Mouse (Mus musculus): Measurements from ENCODE around the gene 2810408A11Rik. TPM values are rescaled to one million over a fixed set of nuclear protein-coding genes. Genes with fewer than 3 reads are reported as not detected.

The 2810408A11Rik gene
- total RNA-seq, 4 experiments from 2014 or later = 0.22 to 1.1 (median 0.57) TPM

DNA sequence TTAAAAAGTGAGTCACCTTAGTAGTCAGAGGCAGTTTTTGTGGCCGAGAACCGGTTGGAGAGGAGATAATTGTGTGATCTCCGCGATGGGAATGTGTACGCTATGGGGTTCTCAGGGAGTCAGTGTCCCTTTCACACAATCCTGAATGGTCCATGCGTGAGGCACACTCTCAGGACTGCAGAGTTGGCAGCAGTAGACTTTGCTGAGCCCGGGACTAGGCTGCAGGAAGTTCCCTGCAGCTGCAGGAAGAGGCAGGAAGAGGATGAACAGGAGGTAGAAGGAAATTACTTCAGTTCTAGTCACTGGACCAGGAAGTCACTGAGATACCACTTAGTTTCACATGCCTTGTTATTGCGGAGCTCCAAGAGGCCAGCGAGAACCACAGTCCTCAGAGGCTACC, 51.7 kb downstream of the 2810408A11Rik start:
- DNase-seq (ENCODE audit: low spot score in 2 of 2) = no peak

DNA sequence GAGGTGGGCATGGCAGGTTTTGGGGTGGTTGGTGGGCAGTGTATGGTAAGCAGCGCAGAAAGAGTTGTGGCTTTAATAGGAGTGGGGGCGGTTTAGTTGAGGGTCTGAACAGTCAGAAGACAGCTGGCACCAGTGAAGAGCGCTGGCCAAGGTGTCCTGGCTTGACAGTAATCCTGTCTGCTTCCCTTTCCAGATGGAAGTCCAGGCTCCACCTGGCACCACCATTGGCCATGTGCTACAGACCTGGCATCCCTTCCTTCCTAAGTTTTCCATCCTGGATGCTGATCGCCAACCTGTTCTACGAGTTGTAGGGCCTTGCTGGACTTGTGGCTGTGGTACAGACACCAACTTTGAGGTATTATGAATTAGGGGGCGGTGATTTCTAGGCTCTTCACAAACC, 52.8 kb downstream of the 2810408A11Rik start:
- no peak for DNase-seq (ENCODE audit: low spot score in 2 of 2)

Small RNAs within 50 kb of the gene (microRNA-seq; reads per million reads assigned to microRNA genes)
- gene Mir6924 = not detected

Other genes starting within 250 kb of the 2810408A11Rik start
- gene Sox15, start 245.7 kb downstream of the 2810408A11Rik start, total RNA-seq (2022) = not detected
- gene Mpdu1, start 238.3 kb downstream of the 2810408A11Rik start, total RNA-seq (2022) = 1 to 10 TPM; 7.3 to 8.8 (median 8.3) TPM
- gene Cd68, start 234.8 kb downstream of the 2810408A11Rik start, total RNA-seq (2022) = 1 to 10 TPM in 3 of 4 experiments, under 1 TPM in 1; 0.73 to 3.7 (median 1.4) TPM
- gene Eif4a1, start 228.6 kb downstream of the 2810408A11Rik start, total RNA-seq (2022) = 100 to 1,000 TPM in 1 of 4 experiments, 10 to 100 TPM in 3; 81.9 to 109 (median 91.5) TPM
- 10 to 100 TPM; 25.7 to 29.4 (median 28.3) TPM for gene Senp3, start 218.9 kb downstream of the 2810408A11Rik start, total RNA-seq (2022)
- under 1 TPM in 3 of 4 experiments, not detected in 1; 0.48 to 0.56 (median 0.54) TPM for gene Tnfsf13, start 215.2 kb downstream of the 2810408A11Rik start, total RNA-seq (2022)
- gene Tnfsf12, start 205.1 kb downstream of the 2810408A11Rik start, total RNA-seq (2022) = 1 to 10 TPM; 6.0 to 9.0 (median 7.1) TPM
- gene Tnfsfm13, start 204.9 kb downstream of the 2810408A11Rik start, total RNA-seq (2022) = 1 to 10 TPM; 1.3 to 1.7 (median 1.6) TPM
- 10 to 100 TPM; 27.8 to 38.4 (median 35.3) TPM for gene Polr2a, start 142.3 kb downstream of the 2810408A11Rik start, total RNA-seq (2022)
- not detected for gene Slc35g3, start 139.0 kb downstream of the 2810408A11Rik start, total RNA-seq (2022)
- gene Zbtb4, start 135.1 kb downstream of the 2810408A11Rik start, total RNA-seq (2022) = 10 to 100 TPM; 35.6 to 40.3 (median 38.5) TPM
- 10 to 100 TPM; 25.2 to 33.8 (median 28.9) TPM for gene Chrnb1, start 105.0 kb downstream of the 2810408A11Rik start, total RNA-seq (2022)
- 1 to 10 TPM; 2.5 to 5.8 (median 4.0) TPM for gene Fgf11, start 99.1 kb downstream of the 2810408A11Rik start, total RNA-seq (2022)
- under 1 TPM; 0.17 to 0.31 (median 0.24) TPM for gene Tmem102, start 95.4 kb downstream of the 2810408A11Rik start, total RNA-seq (2022)
- gene Gm39566, start 85.7 kb downstream of the 2810408A11Rik start, total RNA-seq (2022) = not detected
- gene Spem2, start 82.5 kb downstream of the 2810408A11Rik start, total RNA-seq (2022) = not detected
- gene Spem1, start 78.8 kb downstream of the 2810408A11Rik start, total RNA-seq (2022) = not detected
- 1 to 10 TPM; 1.3 to 2.4 (median 1.7) TPM for gene Nlgn2, start 63.2 kb downstream of the 2810408A11Rik start, total RNA-seq (2022)
- 100 to 1,000 TPM; 143 to 214 (median 181) TPM for gene Tmem256, start 62.5 kb downstream of the 2810408A11Rik start, total RNA-seq (2022)
- 10 to 100 TPM in 2 of 4 experiments, 1 to 10 TPM in 2; 8.7 to 10.6 (median 9.4) TPM for gene Plscr3, start 54.6 kb downstream of the 2810408A11Rik start, total RNA-seq (2022)
- gene Tnk1, start 42.3 kb downstream of the 2810408A11Rik start, total RNA-seq (2022) = under 1 TPM in 1 of 4 experiments, not detected in 3; 0.31 TPM
- gene Tmem95, start 23.0 kb downstream of the 2810408A11Rik start, total RNA-seq (2022) = not detected
- 1 to 10 TPM in 2 of 4 experiments, under 1 TPM in 2; 0.97 to 1.3 (median 1.1) TPM for gene Kctd11, start 19.6 kb downstream of the 2810408A11Rik start, total RNA-seq (2022)
- gene Acap1, start 5.4 kb downstream of the 2810408A11Rik start, total RNA-seq (2022) = under 1 TPM in 3 of 4 experiments, not detected in 1; 0.15 to 0.21 (median 0.19) TPM
- 10 to 100 TPM; 21.6 to 31.3 (median 25.5) TPM for gene Neurl4, start 85 bp upstream of the 2810408A11Rik start, total RNA-seq (2022)
- gene Gps2, start 12.9 kb upstream of the 2810408A11Rik start, total RNA-seq (2022) = 10 to 100 TPM; 38.6 to 53.2 (median 50.3) TPM
- gene Eif5a, start 21.0 kb upstream of the 2810408A11Rik start, total RNA-seq (2022) = 100 to 1,000 TPM; 443 to 477 (median 467) TPM
- 10 to 100 TPM in 1 of 4 experiments, 1 to 10 TPM in 3; 8.5 to 11.4 (median 9.2) TPM for gene Ybx2, start 34.8 kb upstream of the 2810408A11Rik start, total RNA-seq (2022)
- gene Slc2a4, start 47.2 kb upstream of the 2810408A11Rik start, total RNA-seq (2022) = 100 to 1,000 TPM; 397 to 490 (median 424) TPM
- not detected for gene Cldn7, start 63.8 kb upstream of the 2810408A11Rik start, total RNA-seq (2022)
- gene Ctdnep1, start 80.2 kb upstream of the 2810408A11Rik start, total RNA-seq (2022) = 100 to 1,000 TPM; 266 to 308 (median 283) TPM
- 10 to 100 TPM; 38.8 to 40.8 (median 39.4) TPM for gene Elp5, start 81.5 kb upstream of the 2810408A11Rik start, total RNA-seq (2022)
- gene Gabarap, start 90.2 kb upstream of the 2810408A11Rik start, total RNA-seq (2022) = 100 to 1,000 TPM; 186 to 216 (median 214) TPM
- 10 to 100 TPM; 20.5 to 28.5 (median 23.0) TPM for gene Phf23, start 94.8 kb upstream of the 2810408A11Rik start, total RNA-seq (2022)
- 1 to 10 TPM; 3.8 to 5.2 (median 4.5) TPM for gene Dvl2, start 99.6 kb upstream of the 2810408A11Rik start, total RNA-seq (2022)
- 100 to 1,000 TPM; 288 to 338 (median 299) TPM for gene Acadvl, start 114.4 kb upstream of the 2810408A11Rik start, total RNA-seq (2022)
- 1 to 10 TPM; 3.3 to 6.9 (median 4.2) TPM for gene Dlg4, start 116.0 kb upstream of the 2810408A11Rik start, total RNA-seq (2022)
- not detected for gene Asgr1, start 153.1 kb upstream of the 2810408A11Rik start, total RNA-seq (2022)
- gene Asgr2, start 191.7 kb upstream of the 2810408A11Rik start, total RNA-seq (2022) = not detected
- 1 to 10 TPM in 2 of 4 experiments, under 1 TPM in 2; 0.60 to 2.0 (median 0.94) TPM for gene Mgl2, start 229.3 kb upstream of the 2810408A11Rik start, total RNA-seq (2022)

Measured in gastrocnemius, adult 8-10 months (tissue).